Mouse (Mus musculus) bone marrow, adult 2 months (tissue): ENCODE data around the gene Nav3.

ENCODE experiments used
- CTCF ChIP-seq: fragments of 200-500 bp; IDR thresholded peaks from 2 replicates; pipeline ENCODE4 v1.5.1; 2011; ENCODE audit warnings: low read length, control low read depth; ENCODE audit not compliant: control insufficient read depth, insufficient read depth
- POLR2A ChIP-seq: fragments of 200-500 bp; IDR thresholded peaks from 2 replicates; pipeline ENCODE4 v1.6.1; 2011; ENCODE audit warnings: low read depth, mild to moderate bottlenecking, control low read depth, low read length, borderline replicate concordance; ENCODE audit not compliant: control insufficient read depth

DNA sequence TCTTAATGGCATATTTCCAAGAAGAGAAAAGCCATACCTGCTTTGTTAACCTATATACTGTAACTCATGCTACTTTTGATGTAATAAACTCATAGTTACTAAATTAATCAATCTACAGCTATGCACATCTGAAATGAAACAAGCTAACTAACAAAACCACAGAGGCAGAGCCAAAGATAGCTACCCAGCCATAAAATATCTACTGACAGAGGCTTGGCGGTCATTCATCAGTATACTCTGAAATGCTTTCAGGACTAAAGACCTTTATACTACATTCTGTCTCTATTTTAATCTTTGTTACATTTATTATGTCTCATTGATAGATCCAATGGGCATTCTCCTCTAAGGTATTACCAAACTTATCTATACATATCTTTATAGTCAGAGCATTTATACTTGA is 185.4 kb downstream of the Nav3 start:
- no peak for TF ChIP-seq POLR2A
- no peak for TF ChIP-seq CTCF
